ENCODE assay signal across 29 mouse cellular contexts in genomic region chr1:132449742-132450141, GRCm38 (mm10).
"Had no signal": no experiment of that assay in that cellular context is flagged by ENCODE, and none has a peak within 500 bp of the region (broad histone marks: within the 10 kb centered on the region; RNA-seq: fewer than 3 reads in every experiment).

No protein-coding gene starts in this region.

- ATAC-seq: forebrain, embryonic 13.5 days; forebrain, embryonic 14.5 days; forebrain, embryonic 15.5 days; forebrain, embryonic 16.5 days; forebrain, postnatal 0 days had no signal

- H3K27ac ChIP-seq: embryonic facial prominence, embryonic 10.5 days; embryonic facial prominence, embryonic 12.5 days; embryonic facial prominence, embryonic 13.5 days; embryonic facial prominence, embryonic 15.5 days; forebrain, embryonic 10.5 days; forebrain, embryonic 12.5 days; forebrain, embryonic 13.5 days; forebrain, embryonic 15.5 days; gastrocnemius, adult 2 months; heart, adult 2 months had no signal

- H3K4me1 ChIP-seq: embryonic facial prominence, embryonic 10.5 days; embryonic facial prominence, embryonic 12.5 days; embryonic facial prominence, embryonic 13.5 days; embryonic facial prominence, embryonic 15.5 days; forebrain, embryonic 10.5 days; forebrain, embryonic 12.5 days; forebrain, embryonic 13.5 days; forebrain, embryonic 15.5 days had no signal

- DNase-seq: cerebellum, adult 2 months; cerebellum, adult 8-10 months; cerebellum, adult 9-10 months; cerebellum, adult 9-11 months; cerebellum, postnatal 10 days; cerebellum, postnatal 14 days; cerebellum, postnatal 25 days; cerebellum, postnatal 36 days; embryo, embryonic 11 days; forebrain, postnatal 0 days; gastrocnemius, adult 2 months; gastrocnemius, postnatal 10 days; gastrocnemius, postnatal 14 days; gastrocnemius, postnatal 25 days; gastrocnemius, postnatal 36 days; heart, adult 11 months; heart, adult 18-20 months; heart, adult 2 months had no signal

- H3K4me3 ChIP-seq: embryonic facial prominence, embryonic 10.5 days; embryonic facial prominence, embryonic 12.5 days; embryonic facial prominence, embryonic 13.5 days; embryonic facial prominence, embryonic 15.5 days; erythroblast, embryonic 14.5 days; forebrain, embryonic 10.5 days; forebrain, embryonic 12.5 days; forebrain, embryonic 13.5 days; forebrain, embryonic 15.5 days; gastrocnemius, adult 2 months; heart, adult 2 months had no signal

- H3K9me3 ChIP-seq: embryonic facial prominence, embryonic 10.5 days; embryonic facial prominence, embryonic 12.5 days; embryonic facial prominence, embryonic 13.5 days; embryonic facial prominence, embryonic 15.5 days; forebrain, embryonic 10.5 days; forebrain, embryonic 12.5 days; forebrain, embryonic 13.5 days; forebrain, embryonic 15.5 days had no signal

- H3K27me3 ChIP-seq: embryonic facial prominence, embryonic 12.5 days; embryonic facial prominence, embryonic 13.5 days; embryonic facial prominence, embryonic 15.5 days; forebrain, embryonic 12.5 days; forebrain, embryonic 13.5 days; forebrain, embryonic 15.5 days had no signal
